Mouse (Mus musculus): ENCODE results near the gene Ttc30a1. TPM values are rescaled to one million over a fixed set of nuclear protein-coding genes. Genes with fewer than 3 reads are reported as not detected.

Gene Ttc30a1
- polyA plus RNA-seq, 1 experiment: not detected

- WGBS: 44% methylated on average over 8 of the region's 8 CpGs
- H3K4me3 ChIP-seq (ENCODE audit: insufficient read depth, low read depth, low read length): no peak overlapping the region
Observed at GRCm38 (mm10) chr2:76001392-76001791, 19.6 kb upstream of the Ttc30a1 start.

GRCm38 (mm10) chr2:75999636-76000035 is 17.9 kb upstream of the Ttc30a1 start:
- TF ChIP-seq POLR2A (IDR thresholded peaks at IDR 0.05; ENCODE audit: insufficient read depth, low read depth, low read length) (no peak), CTCF (IDR thresholded peaks at IDR 0.05; ENCODE audit: insufficient read depth, low read depth, low read length) (no peak)
- WGBS: 82% methylated on average over 12 of the region's 12 CpGs
- H3K4me3 ChIP-seq (ENCODE audit: insufficient read depth, low read depth, low read length): no peak overlapping the region

More at GRCm38 (mm10) chr2:76001392-76001791, 19.6 kb upstream of the Ttc30a1 start:
- H3K4me1 ChIP-seq (ENCODE audit: control insufficient read depth, insufficient read depth, low read length): peaks cover 3% of the 10 kb centered on the region
- TF ChIP-seq CTCF (IDR thresholded peaks at IDR 0.05; ENCODE audit: insufficient read depth, low read depth, low read length) (0 out of 2 replicates have a peak, but pooled peaks have one; percentile 18), POLR2A (IDR thresholded peaks at IDR 0.05; ENCODE audit: insufficient read depth, low read depth, low read length) (no peak)
- H3K27ac ChIP-seq (ENCODE audit: insufficient read depth, low read depth, low read length): no peak overlapping the region

GRCm38 (mm10) chr2:75998692-75999091 is 16.9 kb upstream of the Ttc30a1 start:
- Histone ChIP-seq H3K4me1 (ENCODE audit: control insufficient read depth, insufficient read depth, low read length) (peaks cover 3% of the 10 kb centered on the region), H3K27ac (ENCODE audit: insufficient read depth, low read depth, low read length) (no peak overlapping the region), H3K4me3 (ENCODE audit: insufficient read depth, low read depth, low read length) (no peak overlapping the region)
- WGBS: 38% methylated on average over 8 of the region's 8 CpGs
- TF ChIP-seq CTCF (IDR thresholded peaks at IDR 0.05; ENCODE audit: insufficient read depth, low read depth, low read length) (no peak), POLR2A (IDR thresholded peaks at IDR 0.05; ENCODE audit: insufficient read depth, low read depth, low read length) (no peak)

More at GRCm38 (mm10) chr2:75999636-76000035, 17.9 kb upstream of the Ttc30a1 start:
- no peak overlapping the region for H3K27ac ChIP-seq (ENCODE audit: insufficient read depth, low read depth, low read length)
- peaks cover 3% of the 10 kb centered on the region for H3K4me1 ChIP-seq (ENCODE audit: control insufficient read depth, insufficient read depth, low read length)

GRCm38 (mm10) chr2:75997726-75998125 is 16.0 kb upstream of the Ttc30a1 start:
- Histone ChIP-seq H3K4me1 (ENCODE audit: control insufficient read depth, insufficient read depth, low read length) (peaks cover 3% of the 10 kb centered on the region), H3K27ac (ENCODE audit: insufficient read depth, low read depth, low read length) (no peak overlapping the region), H3K4me3 (ENCODE audit: insufficient read depth, low read depth, low read length) (no peak overlapping the region)
- no peak for TF ChIP-seq CTCF (IDR thresholded peaks at IDR 0.05; ENCODE audit: insufficient read depth, low read depth, low read length)
- WGBS: 74% methylated on average over 12 of the region's 12 CpGs

- no peak overlapping the region for H3K27ac ChIP-seq (ENCODE audit: insufficient read depth, low read depth, low read length)
- no peak overlapping the region for H3K4me3 ChIP-seq (ENCODE audit: insufficient read depth, low read depth, low read length)
- H3K4me1 ChIP-seq (ENCODE audit: control insufficient read depth, insufficient read depth, low read length): peaks cover 11% of the 10 kb centered on the region
- 94% methylated on average over 11 of the region's 11 CpGs for WGBS
- TF ChIP-seq CTCF (IDR thresholded peaks at IDR 0.05; ENCODE audit: insufficient read depth, low read depth, low read length) (no peak), POLR2A (IDR thresholded peaks at IDR 0.05; ENCODE audit: insufficient read depth, low read depth, low read length) (no peak)
Observed at GRCm38 (mm10) chr2:75994841-75995240, 13.1 kb upstream of the Ttc30a1 start.

- Histone ChIP-seq H3K27ac (ENCODE audit: insufficient read depth, low read depth, low read length) (no peak overlapping the region), H3K4me1 (ENCODE audit: control insufficient read depth, insufficient read depth, low read length) (peaks cover 10% of the 10 kb centered on the region), H3K4me3 (ENCODE audit: insufficient read depth, low read depth, low read length) (no peak overlapping the region)
- no peak for TF ChIP-seq CTCF (IDR thresholded peaks at IDR 0.05; ENCODE audit: insufficient read depth, low read depth, low read length)
- TF ChIP-seq POLR2A (IDR thresholded peaks at IDR 0.05; ENCODE audit: insufficient read depth, low read depth, low read length): no peak
- WGBS: 85% methylated on average over 6 of the region's 6 CpGs
Observed at GRCm38 (mm10) chr2:75991581-75992205, 9.9 kb upstream of the Ttc30a1 start.

- 66% methylated on average over 13 of the region's 13 CpGs for WGBS
- Histone ChIP-seq H3K4me1 (ENCODE audit: control insufficient read depth, insufficient read depth, low read length) (peaks cover 10% of the 10 kb centered on the region), H3K4me3 (ENCODE audit: insufficient read depth, low read depth, low read length) (no peak overlapping the region), H3K27ac (ENCODE audit: insufficient read depth, low read depth, low read length) (no peak overlapping the region)
- TF ChIP-seq POLR2A (IDR thresholded peaks at IDR 0.05; ENCODE audit: insufficient read depth, low read depth, low read length) (no peak), CTCF (IDR thresholded peaks at IDR 0.05; ENCODE audit: insufficient read depth, low read depth, low read length) (peak; percentile 50)
Observed at GRCm38 (mm10) chr2:75990885-75991539, 9.2 kb upstream of the Ttc30a1 start.

- 76% methylated on average over 4 of the region's 4 CpGs for WGBS
- no peak for TF ChIP-seq CTCF (IDR thresholded peaks at IDR 0.05; ENCODE audit: insufficient read depth, low read depth, low read length)
- no peak for TF ChIP-seq POLR2A (IDR thresholded peaks at IDR 0.05; ENCODE audit: insufficient read depth, low read depth, low read length)
- Histone ChIP-seq H3K4me3 (ENCODE audit: insufficient read depth, low read depth, low read length) (no peak overlapping the region), H3K4me1 (ENCODE audit: control insufficient read depth, insufficient read depth, low read length) (peaks cover 10% of the 10 kb centered on the region), H3K27ac (ENCODE audit: insufficient read depth, low read depth, low read length) (no peak overlapping the region)
Observed at GRCm38 (mm10) chr2:75989694-75990093, 7.9 kb upstream of the Ttc30a1 start.

- TF ChIP-seq CTCF (IDR thresholded peaks at IDR 0.05; ENCODE audit: insufficient read depth, low read depth, low read length): no peak
- TF ChIP-seq POLR2A (IDR thresholded peaks at IDR 0.05; ENCODE audit: insufficient read depth, low read depth, low read length): no peak
- Histone ChIP-seq H3K4me1 (ENCODE audit: control insufficient read depth, insufficient read depth, low read length) (peaks cover 10% of the 10 kb centered on the region), H3K27ac (ENCODE audit: insufficient read depth, low read depth, low read length) (peak overlapping the region; percentile 6), H3K4me3 (ENCODE audit: insufficient read depth, low read depth, low read length) (0 out of 2 replicates have a peak overlapping the region, but pooled peaks have one; percentile 9)
- 36% methylated on average over 7 of the region's 7 CpGs for WGBS
Observed at GRCm38 (mm10) chr2:75988779-75989363, 7.1 kb upstream of the Ttc30a1 start.

All from olfactory bulb, adult 2 months (tissue).